Mouse (Mus musculus) lung, postnatal 4 days (tissue): ENCODE measurements around the gene Myo1d.

Experiments used
- DNase-seq, 2 experiments: peaks; one replicate each; pipeline ENCODE4 v3.0.0; 2021

Gene Myo1d

DNA sequence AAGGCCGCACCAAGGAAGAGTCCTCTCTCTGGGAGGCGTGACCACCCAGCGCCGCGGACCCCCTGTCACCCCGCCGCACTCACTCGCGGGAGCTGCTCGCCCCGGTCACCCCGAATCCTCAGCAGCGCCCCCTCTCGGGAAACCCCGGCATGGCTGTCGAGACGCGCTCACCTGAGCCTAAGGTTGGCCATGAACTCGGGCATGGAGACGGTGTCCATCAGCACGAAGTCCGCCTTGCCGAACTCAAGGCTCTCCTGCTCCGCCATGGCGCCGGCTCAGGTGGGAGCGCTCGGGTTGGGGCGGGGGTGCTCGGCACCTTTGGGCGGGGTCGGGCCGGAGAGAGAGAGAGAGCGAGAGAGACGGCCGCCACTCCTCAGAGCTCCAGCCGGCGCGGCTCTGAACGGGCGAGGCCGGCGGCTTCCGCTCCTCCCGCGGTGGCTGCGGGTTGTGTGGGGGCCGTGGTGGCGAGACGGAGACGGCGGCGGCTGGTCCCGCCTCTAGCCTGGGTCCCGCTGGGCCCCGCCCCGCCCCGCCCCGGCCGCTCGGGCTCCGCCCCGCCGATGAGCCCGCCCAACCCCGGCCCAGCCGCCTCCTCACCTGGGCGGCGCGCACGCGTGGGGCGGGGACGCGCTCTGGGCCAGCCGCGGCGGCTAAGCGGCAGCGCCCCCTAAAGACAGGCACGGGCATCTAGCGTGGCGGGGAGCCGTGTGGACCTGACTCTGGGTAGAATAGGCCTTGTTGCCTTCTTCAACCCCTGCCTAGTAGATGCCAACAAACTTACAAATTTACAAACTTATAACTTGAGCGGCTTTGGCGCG lies at the start of gene Myo1d:
TSS of gene Myo1d (minus strand) at position 499 of the 818 bp plus-strand sequence.
- DNase-seq: peak; percentile 94

- no peak for DNase-seq
These were observed 42.0 kb upstream of the Myo1d start for GRCm38 (mm10) chr11:80821794-80822193.

DNA sequence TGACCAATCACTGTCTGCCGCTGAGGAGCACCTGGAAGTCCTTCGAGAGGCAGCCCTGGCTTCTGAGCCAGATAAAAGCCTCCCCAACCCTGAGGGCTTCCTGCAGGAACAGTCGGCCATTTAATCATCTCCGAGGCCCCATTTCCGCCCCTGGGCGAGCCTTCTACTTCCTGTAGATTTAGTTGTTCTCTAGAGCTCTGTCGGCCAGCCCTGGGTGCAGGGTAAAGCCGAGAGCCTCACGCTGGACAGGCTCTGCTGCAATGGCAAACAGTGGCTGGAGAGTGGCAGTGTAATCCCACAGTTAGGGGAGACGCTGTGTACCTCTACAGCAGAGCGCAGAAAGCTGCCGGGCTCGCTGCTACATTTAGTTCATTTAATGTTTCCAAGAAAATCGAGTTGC lies 41.5 kb upstream of the Myo1d start:
- DNase-seq: peak; percentile 54 to 68

DNA sequence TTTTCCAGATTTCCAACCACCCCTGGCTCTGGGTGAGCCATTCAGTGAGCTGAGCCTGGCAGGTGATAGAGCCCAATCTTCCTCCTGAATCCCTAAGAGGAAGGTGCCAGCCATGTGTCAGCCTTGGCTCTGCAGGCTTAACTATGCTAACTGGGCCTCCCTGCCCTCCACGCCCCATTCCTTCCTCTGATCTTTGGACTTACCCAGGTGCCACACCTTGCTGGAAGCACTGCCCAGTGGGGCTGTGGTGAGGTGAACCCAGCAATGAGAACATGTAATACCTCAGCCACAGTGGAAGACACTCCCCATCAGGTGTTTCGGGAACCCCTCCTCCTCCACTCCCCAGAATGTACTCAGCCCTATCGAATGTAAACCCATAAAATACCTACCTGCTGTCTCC lies 40.3 kb upstream of the Myo1d start:
- peak in 1 of 2 experiments; percentile 66 for DNase-seq

DNA sequence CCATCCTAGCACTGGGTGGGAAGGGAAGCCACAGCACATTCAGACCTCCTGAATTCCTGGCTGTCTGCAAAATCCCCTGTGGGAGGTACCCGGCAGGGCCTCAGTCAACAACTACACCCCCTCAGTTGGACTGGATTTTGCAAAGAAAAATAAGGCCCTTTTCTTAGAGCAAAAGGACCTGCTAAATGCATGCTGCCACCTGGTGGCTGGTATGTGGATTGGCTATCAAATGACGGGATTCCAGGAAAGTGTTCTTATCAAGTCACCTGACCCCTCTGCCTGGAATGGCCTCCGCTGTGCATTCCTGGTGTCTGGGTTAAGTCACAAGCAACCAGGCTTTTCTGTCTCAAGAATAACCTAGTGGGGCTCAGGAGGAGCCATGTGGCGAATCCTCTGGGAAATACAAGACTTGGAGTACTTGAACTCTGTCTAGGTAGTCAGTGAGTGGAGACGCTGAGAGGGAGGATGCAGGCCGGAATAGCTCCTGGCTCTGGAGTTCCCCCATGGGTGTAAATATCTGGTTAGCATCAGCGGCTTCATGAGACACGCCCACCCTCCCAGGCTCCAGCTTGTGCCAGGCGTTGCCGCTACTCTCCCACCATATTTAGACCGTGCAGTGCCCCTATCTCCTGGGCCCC lies 38.4 kb upstream of the Myo1d start:
- DNase-seq: peak; percentile 84 to 86

- DNase-seq: no peak
These were observed 35.5 kb upstream of the Myo1d start for GRCm38 (mm10) chr11:80815354-80815753.

DNA sequence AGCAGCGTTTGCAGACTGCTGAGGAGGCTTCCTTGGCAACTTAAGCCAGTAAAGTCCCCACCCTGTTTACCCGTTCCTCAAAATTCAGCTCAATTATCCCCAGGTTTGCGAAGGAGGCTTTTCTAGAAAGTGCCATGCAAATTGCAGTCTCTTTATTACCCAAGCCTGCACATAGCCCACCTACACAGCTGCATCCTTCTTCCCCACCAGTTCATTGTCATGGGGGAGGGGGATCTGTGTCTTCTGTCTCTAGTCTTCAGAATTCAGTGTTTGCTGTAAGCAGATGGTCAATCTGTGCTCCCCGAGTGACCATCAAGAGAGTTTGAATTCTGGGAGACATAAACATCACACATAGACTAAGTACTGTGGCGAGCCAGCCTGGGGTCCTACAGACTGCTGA lies 31.3 kb upstream of the Myo1d start:
- no peak for DNase-seq

GRCm38 (mm10) chr11:80809993-80810821 lies 30.4 kb upstream of the Myo1d start, which contains the start of gene Tmem98:
Gene Tmem98 (plus strand): TSS chr11:80810175.
- DNase-seq: peak; percentile 66 to 80

DNA sequence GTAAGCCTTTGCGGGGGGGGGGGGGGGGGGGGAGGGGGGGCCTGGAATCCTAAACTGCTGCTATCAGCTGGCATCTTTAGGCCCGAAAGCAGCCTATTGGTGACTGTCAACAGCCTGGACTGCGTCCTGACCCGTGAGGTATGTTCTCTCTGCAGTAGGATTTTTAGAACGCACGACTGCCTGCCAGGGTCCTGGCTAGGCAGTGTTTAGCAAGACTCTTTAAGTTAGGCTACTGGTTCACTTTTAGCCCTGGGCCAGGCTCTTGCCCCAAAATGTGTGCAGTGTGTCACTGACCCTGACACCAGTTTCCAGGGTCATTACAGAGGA lies 29.8 kb upstream of the Myo1d start:
- DNase-seq: no peak

- peak; percentile 49 to 69 for DNase-seq
These were observed 28.8 kb upstream of the Myo1d start for GRCm38 (mm10) chr11:80808551-80809070.

DNA sequence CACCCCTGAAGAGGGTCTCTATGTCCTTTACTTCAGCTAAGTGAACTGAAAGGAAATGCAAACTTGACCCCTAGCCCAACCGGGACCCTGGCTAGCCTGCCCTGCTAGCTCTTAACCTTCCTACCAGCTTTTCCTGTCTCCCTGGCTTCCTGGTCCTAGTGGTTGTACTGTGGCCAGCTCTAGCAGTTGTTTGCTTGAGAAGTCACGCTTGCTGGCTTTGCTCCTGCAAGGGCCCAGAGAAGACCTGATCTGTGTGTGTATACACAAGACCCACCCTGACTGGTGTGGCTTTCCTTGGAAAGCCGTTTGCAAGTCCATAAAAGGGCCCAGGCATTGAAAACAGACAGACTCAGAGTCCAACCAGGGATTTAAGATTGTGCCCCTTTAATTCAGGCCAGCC lies 22.9 kb upstream of the Myo1d start:
- peak; percentile 56 to 80 for DNase-seq

- peak in 1 of 2 experiments; percentile 39 for DNase-seq
These were observed 20.2 kb upstream of the Myo1d start for GRCm38 (mm10) chr11:80799979-80800378.

GRCm38 (mm10) chr11:80795431-80795830 lies 15.6 kb upstream of the Myo1d start:
- DNase-seq: no peak

DNA sequence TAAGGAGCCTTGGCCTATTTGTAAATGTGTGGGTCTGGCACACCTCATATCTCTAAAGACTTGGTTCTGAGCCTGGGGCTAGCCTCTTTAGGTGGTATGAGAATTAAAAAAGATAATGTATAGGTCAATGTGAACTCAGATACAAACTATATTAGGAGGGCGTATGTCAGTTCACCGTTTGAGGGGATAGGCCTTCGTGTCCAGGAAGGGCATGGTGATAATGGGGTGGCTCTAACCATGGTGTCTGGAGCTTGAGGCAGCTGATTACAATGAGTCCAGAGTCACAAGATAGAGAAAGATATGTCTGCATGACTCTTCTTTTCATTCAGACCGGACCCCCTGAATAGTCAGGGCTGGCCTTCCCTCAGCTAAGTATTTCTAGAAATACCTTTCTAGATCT lies 14.5 kb upstream of the Myo1d start:
- DNase-seq: no peak

- DNase-seq: no peak
These were observed 13.6 kb upstream of the Myo1d start for GRCm38 (mm10) chr11:80793386-80793785.

- no peak for DNase-seq
These were observed 12.0 kb upstream of the Myo1d start for GRCm38 (mm10) chr11:80791677-80792432.

DNA sequence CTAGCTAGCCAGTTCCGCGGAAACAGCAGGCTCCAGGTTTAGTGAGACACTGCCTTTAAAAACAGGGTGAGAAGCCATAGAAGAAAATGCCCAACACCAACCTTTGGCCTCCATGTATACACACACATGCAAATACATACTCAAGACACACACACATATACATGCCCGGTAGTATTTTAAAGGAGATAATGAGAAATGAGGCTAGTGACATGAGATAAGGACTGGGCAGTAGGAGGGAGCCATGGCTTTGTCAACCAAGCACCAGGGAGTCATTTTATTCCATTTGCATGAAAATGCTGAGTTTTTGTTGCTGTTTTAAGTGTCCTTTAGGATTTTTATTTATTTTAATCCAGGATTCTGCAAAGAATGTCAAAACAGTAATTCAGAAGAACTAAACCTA lies 10.6 kb upstream of the Myo1d start:
- DNase-seq: no peak

GRCm38 (mm10) chr11:80789647-80790240 lies 9.9 kb upstream of the Myo1d start:
- DNase-seq: no peak

GRCm38 (mm10) chr11:80785672-80786071 lies 5.8 kb upstream of the Myo1d start:
- DNase-seq: no peak

- DNase-seq: peak; percentile 61 to 78
These were observed 4.5 kb upstream of the Myo1d start for GRCm38 (mm10) chr11:80784294-80784743.

DNA sequence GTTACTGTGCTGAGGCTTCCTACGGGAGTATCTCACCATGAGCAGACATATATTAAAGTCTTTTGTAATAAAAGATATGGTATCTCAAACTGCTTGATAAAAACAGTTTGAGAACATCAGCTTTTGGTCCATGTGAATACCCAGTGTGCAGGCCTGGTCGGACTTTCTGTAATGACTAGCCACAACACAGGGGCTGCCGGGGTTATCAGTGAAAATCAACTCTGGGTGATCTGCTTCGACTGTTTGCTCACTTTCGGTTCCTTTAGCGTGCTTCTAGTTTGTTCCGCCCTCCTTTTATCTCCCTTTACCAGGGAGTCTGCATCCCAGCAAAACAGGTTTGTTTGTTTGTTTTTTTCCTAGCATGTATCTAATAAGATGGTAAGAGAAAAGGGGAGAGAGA lies 3.6 kb upstream of the Myo1d start:
- no peak for DNase-seq

GRCm38 (mm10) chr11:80781535-80781934 lies 1.7 kb upstream of the Myo1d start:
- no peak for DNase-seq
